Mouse (Mus musculus) liver, embryonic 12.5 days (tissue): ENCODE data around the gene Apobec4. TPM values are rescaled to one million over a fixed set of nuclear protein-coding genes. Genes with fewer than 3 reads are reported as not detected.

ENCODE experiments used
- ATAC-seq: fragments of 200-750 bp; cut with Nextera tagmentation; 2 replicates; pipeline ENCODE4 v1.8.0; 2017; ENCODE audit warnings: moderate number of reproducible peaks, mild to moderate bottlenecking, moderate library complexity
- H3K27ac ChIP-seq: fragments of 300-500 bp; sonication (generic); 2 replicates; pipeline ENCODE4 v1.5.1; 2016; ENCODE audit warnings: mild to moderate bottlenecking
- H3K27me3 ChIP-seq: fragments of 300-500 bp; sonication (generic); replicated peaks from 2 replicates; pipeline ENCODE4 v1.6.1; 2016; ENCODE audit warnings: mild to moderate bottlenecking, moderate library complexity
- H3K36me3 ChIP-seq: fragments of 300-500 bp; sonication (generic); 2 replicates; pipeline ENCODE4 v1.6.1; 2016; ENCODE audit warnings: mild to moderate bottlenecking, moderate library complexity
- H3K4me1 ChIP-seq: fragments of 300-500 bp; sonication (generic); 2 replicates; pipeline ENCODE4 v1.6.1; 2016
- H3K4me2 ChIP-seq: fragments of 300-500 bp; sonication (generic); 2 replicates; pipeline ENCODE4 v1.6.1; 2016; ENCODE audit warnings: mild to moderate bottlenecking, moderate library complexity
- H3K4me3 ChIP-seq: fragments of 300-500 bp; sonication (generic); 2 replicates; pipeline ENCODE4 v1.5.1; 2016; ENCODE audit warnings: mild to moderate bottlenecking, moderate library complexity
- H3K9ac ChIP-seq: fragments of 300-500 bp; sonication (generic); 2 replicates; pipeline ENCODE4 v1.6.1; 2016; ENCODE audit warnings: mild to moderate bottlenecking, moderate library complexity
- H3K9me3 ChIP-seq: fragments of 300-500 bp; sonication (generic); replicated peaks from 2 replicates; pipeline ENCODE4 v1.6.1; 2016; ENCODE audit warnings: mild to moderate bottlenecking, moderate library complexity
- WGBS: fragments of 180-500 bp; shearing (Covaris S2); methylation state at CpG from one replicate; pipeline ENCODE4 v1.1.7; 2016; ENCODE audit not compliant: insufficient replicate concordance; 5-methylcytosine and 5-hydroxymethylcytosine counted together
- polyA plus RNA-seq: library from polyadenylated mRNA; unstranded; fragments of >200 nt; fragmentation: Nextera tagmentation; extraction: Ambion mirVana; gene quantifications from 2 replicates; pipeline ENCODE4 v1.2.1, GENCODE M21; 2016

The Apobec4 gene
- polyA plus RNA-seq, 1 experiment from 2014 or later, result not detected

- peaks cover 27% of the 10 kb centered on the region for H3K4me1 ChIP-seq
- no peaks in the 10 kb centered on the region for H3K9me3 ChIP-seq
- no peak overlapping the region for H3K4me3 ChIP-seq
- no peak overlapping the region for H3K4me2 ChIP-seq
- no peak overlapping the region for H3K27ac ChIP-seq
- 60% methylated on average over 6 of the region's 6 CpGs for WGBS
- no peaks in the 10 kb centered on the region for H3K27me3 ChIP-seq
- H3K36me3 ChIP-seq, result no peaks in the 10 kb centered on the region
- ATAC-seq, result no peak
- H3K9ac ChIP-seq, result no peak overlapping the region
Observed at GRCm38 (mm10) chr1:152793495-152794130, 43.3 kb downstream of the Apobec4 start.

DNA sequence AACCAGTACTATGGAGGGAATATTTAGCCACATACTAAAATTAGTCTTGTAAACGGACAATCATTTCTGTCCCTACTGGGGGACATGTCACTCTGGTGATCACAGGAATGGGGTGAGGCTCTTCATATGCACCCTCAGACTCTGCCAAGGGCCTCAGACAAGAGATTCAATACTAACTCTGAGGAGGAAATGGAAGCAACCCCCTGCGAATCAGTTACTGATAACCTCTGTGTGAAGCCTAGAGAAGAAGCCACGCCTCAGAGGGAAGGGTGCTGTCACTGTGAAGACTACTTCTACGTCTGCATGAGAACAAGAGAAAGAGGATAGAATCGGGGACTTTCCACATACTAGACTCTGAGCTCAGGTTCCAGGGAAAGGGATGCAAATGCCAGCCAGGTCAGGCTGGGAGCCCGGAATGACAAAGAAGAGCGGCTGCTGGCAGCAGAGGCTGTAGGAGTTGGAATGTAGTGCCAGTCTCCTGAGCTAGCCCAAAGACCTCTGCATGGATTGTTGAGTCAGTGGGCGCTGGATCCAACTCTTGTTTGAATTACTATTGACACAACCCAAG, 45.4 kb downstream of the Apobec4 start:
- WGBS, result 39% methylated on average over 8 of the region's 8 CpGs
- no peak for ATAC-seq
- H3K9ac ChIP-seq, result no peak overlapping the region
- H3K9me3 ChIP-seq, result no peaks in the 10 kb centered on the region
- H3K27ac ChIP-seq, result no peak overlapping the region
- no peak overlapping the region for H3K4me3 ChIP-seq
- H3K36me3 ChIP-seq, result no peaks in the 10 kb centered on the region
- H3K4me2 ChIP-seq, result no peak overlapping the region
- H3K27me3 ChIP-seq, result no peaks in the 10 kb centered on the region
- H3K4me1 ChIP-seq, result peaks cover 27% of the 10 kb centered on the region

DNA sequence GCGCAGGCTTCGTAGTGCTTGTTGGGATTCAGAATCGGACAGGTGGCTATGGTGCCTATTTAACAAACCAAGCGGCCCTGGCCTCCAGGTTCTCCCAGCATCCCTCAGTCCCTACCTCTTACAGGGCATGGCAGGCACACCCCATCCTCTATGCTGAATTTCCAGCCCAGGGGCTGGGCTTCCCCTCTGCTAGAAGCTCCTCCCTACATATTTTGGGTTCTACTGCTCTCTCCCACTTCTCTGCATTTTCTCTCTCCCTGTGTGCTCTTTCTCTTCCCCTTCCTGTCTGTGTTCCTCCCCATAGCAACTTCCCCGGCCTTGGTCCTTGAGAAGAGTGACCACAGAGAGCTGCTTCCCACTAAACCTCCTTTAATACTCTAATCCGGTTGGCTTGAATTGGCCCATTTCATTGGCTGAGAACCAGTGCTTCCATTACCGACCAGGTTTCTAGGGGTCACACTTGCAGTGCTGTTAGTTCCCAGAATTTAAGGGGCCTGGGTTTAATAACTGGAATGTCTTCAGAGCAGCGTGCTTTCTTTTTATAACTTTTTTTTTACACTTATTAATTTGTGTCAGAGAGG, 46.4 kb downstream of the Apobec4 start:
- Histone ChIP-seq H3K4me2 (no peak overlapping the region), H3K4me3 (no peak overlapping the region), H3K4me1 (peaks cover 24% of the 10 kb centered on the region), H3K36me3 (no peaks in the 10 kb centered on the region), H3K27ac (no peak overlapping the region), H3K9ac (no peak overlapping the region), H3K9me3 (no peaks in the 10 kb centered on the region), H3K27me3 (no peaks in the 10 kb centered on the region)
- WGBS, result 67% methylated on average over 8 of the region's 8 CpGs
- no peak for ATAC-seq

GRCm38 (mm10) chr1:152798125-152798524, 47.8 kb downstream of the Apobec4 start:
- no peaks in the 10 kb centered on the region for H3K36me3 ChIP-seq
- peaks cover 24% of the 10 kb centered on the region for H3K4me1 ChIP-seq
- WGBS, result 18% methylated on average over 9 of the region's 9 CpGs
- no peak overlapping the region for H3K4me3 ChIP-seq
- no peaks in the 10 kb centered on the region for H3K9me3 ChIP-seq
- no peak overlapping the region for H3K27ac ChIP-seq
- no peak overlapping the region for H3K4me2 ChIP-seq
- no peaks in the 10 kb centered on the region for H3K27me3 ChIP-seq
- H3K9ac ChIP-seq, result no peak overlapping the region
- ATAC-seq, result peak; percentile 16; the same call in 1 of the 2 replicates

- 21% methylated on average over 2 of the region's 2 CpGs for WGBS
- peak; percentile 55; the same call in 1 of the 2 replicates for ATAC-seq
- peaks cover 24% of the 10 kb centered on the region for H3K4me1 ChIP-seq
- H3K27ac ChIP-seq, result no peak within 1 kb of the TSS
- no peaks in the 10 kb centered on the region for H3K36me3 ChIP-seq
- H3K9ac ChIP-seq, result no peak within 1 kb of the TSS
- no peaks in the 10 kb centered on the region for H3K27me3 ChIP-seq
- no peaks in the 10 kb centered on the region for H3K9me3 ChIP-seq
- H3K4me3 ChIP-seq, result no peak within 1 kb of the TSS
- no peak within 1 kb of the TSS for H3K4me2 ChIP-seq
Observed at GRCm38 (mm10) chr1:152799897-152800296, 49.5 kb downstream of the Apobec4 start, which contains the start of gene Ncf2. Gene Ncf2 (plus strand): TSS chr1:152800194.

GRCm38 (mm10) chr1:152800633-152801176, 50.4 kb downstream of the Apobec4 start:
- H3K4me3 ChIP-seq, result no peak overlapping the region
- no peak overlapping the region for H3K27ac ChIP-seq
- H3K9me3 ChIP-seq, result no peaks in the 10 kb centered on the region
- WGBS, result 64% methylated on average over 13 of the region's 13 CpGs
- H3K27me3 ChIP-seq, result no peaks in the 10 kb centered on the region
- peaks cover 17% of the 10 kb centered on the region for H3K4me1 ChIP-seq
- H3K36me3 ChIP-seq, result no peaks in the 10 kb centered on the region
- no peak for ATAC-seq
- H3K9ac ChIP-seq, result no peak overlapping the region
- no peak overlapping the region for H3K4me2 ChIP-seq

DNA sequence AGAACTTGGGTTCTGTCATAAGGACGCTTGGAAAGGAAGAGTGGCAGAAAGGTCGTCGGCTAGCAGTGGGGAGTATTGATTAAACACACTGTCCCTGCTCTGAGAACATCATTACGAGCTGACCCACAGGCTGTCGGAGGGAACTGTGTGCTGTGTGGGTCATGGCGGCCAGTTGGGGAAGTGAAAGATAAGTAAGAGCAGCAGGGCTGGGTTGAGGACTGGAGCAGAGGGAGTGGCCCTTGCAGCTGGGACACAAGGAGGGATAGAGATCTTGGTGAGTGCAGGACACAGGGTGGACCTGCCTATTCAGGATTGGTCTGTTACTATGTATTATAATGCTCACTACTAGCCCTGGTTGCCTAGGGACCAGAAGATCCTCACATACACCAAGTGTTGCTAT, 54.6 kb downstream of the Apobec4 start:
- H3K27me3 ChIP-seq, result 0 out of 2 replicates have a peak, but pooled peaks cover 4% of the 10 kb centered on the region
- no peaks in the 10 kb centered on the region for H3K36me3 ChIP-seq
- no peak overlapping the region for H3K27ac ChIP-seq
- peaks cover 9% of the 10 kb centered on the region for H3K4me1 ChIP-seq
- H3K4me3 ChIP-seq, result no peak overlapping the region
- 43% methylated on average over 6 of the region's 6 CpGs for WGBS
- H3K9ac ChIP-seq, result no peak overlapping the region
- ATAC-seq, result no peak
- no peaks in the 10 kb centered on the region for H3K9me3 ChIP-seq
- no peak overlapping the region for H3K4me2 ChIP-seq

Other genes starting within 250 kb of the Apobec4 start
- gene Rgl1, start 15.8 kb downstream of the Apobec4 start, polyA plus RNA-seq, result 12.5 and 15.6 TPM in 2 replicates
- 188 and 197 TPM in 2 replicates for gene Arpc5, start 16.0 kb downstream of the Apobec4 start, polyA plus RNA-seq
- 9.5 and 11.1 TPM in 2 replicates for gene Ncf2, start 49.6 kb downstream of the Apobec4 start, polyA plus RNA-seq
- gene Smg7, start 152.1 kb downstream of the Apobec4 start, polyA plus RNA-seq, result 16.7 and 17.4 TPM in 2 replicates
- 0.05 TPM in 1 of 2 replicates, not detected in the other for gene Nmnat2, start 204.4 kb downstream of the Apobec4 start, polyA plus RNA-seq